Mouse (Mus musculus) midbrain, postnatal 0 days (tissue): Measurements from ENCODE around the gene Zc3h13. TPM values are rescaled to one million over a fixed set of nuclear protein-coding genes. Genes with fewer than 3 reads are reported as not detected.
A peak's percentile ranks its signal among the peaks of the same experiment; 100 is the strongest.

Source experiments
- ATAC-seq: fragments of 200-750 bp; cut with Nextera tagmentation; 2 replicates; pipeline ENCODE4 v1.8.0; 2017; ENCODE audit warnings: moderate number of reproducible peaks, mild to moderate bottlenecking, moderate TSS enrichment, moderate library complexity; ENCODE audit not compliant: low FRiP score
- DNase-seq: peaks from one replicate; pipeline ENCODE4 v3.0.0-alpha.2; 2015; ENCODE audit warnings: low spot score
- H3K27ac ChIP-seq: fragments of 300-500 bp; sonication (generic); 2 replicates; pipeline ENCODE4 v1.5.1; 2014; ENCODE audit warnings: low read depth, mild to moderate bottlenecking, low read length, mixed read lengths
- H3K27me3 ChIP-seq: fragments of 300-500 bp; sonication (generic); 2 replicates; pipeline ENCODE4 v1.6.1; 2014; ENCODE audit warnings: low read length, control low read depth, mixed read lengths; ENCODE audit not compliant: insufficient read depth
- H3K36me3 ChIP-seq: fragments of 300-500 bp; sonication (generic); 2 replicates; pipeline ENCODE4 v1.6.1; 2014; ENCODE audit warnings: low read length, control low read depth, mixed read lengths; ENCODE audit not compliant: insufficient read depth
- H3K4me1 ChIP-seq: fragments of 300-500 bp; sonication (generic); 2 replicates; pipeline ENCODE4 v1.6.1; 2014; ENCODE audit warnings: mild to moderate bottlenecking, control low read depth, antibody characterized with exemption, low read length, mixed read lengths; ENCODE audit not compliant: insufficient read depth
- H3K4me2 ChIP-seq: fragments of 300-500 bp; sonication (generic); 2 replicates; pipeline ENCODE4 v1.6.1; 2014; ENCODE audit warnings: low read depth, mild to moderate bottlenecking, low read length, mixed read lengths; ENCODE audit not compliant: poor library complexity, severe bottlenecking
- H3K4me3 ChIP-seq: fragments of 300-500 bp; sonication (generic); 2 replicates; pipeline ENCODE4 v1.5.1; 2014; ENCODE audit warnings: low read depth, mild to moderate bottlenecking, low read length, moderate library complexity
- H3K9ac ChIP-seq: fragments of 300-500 bp; sonication (generic); replicated peaks from 2 replicates; pipeline ENCODE4 v1.6.1; 2014; ENCODE audit warnings: mild to moderate bottlenecking, low read length, moderate library complexity, mixed read lengths; ENCODE audit not compliant: poor library complexity, severe bottlenecking
- H3K9me3 ChIP-seq: fragments of 300-500 bp; sonication (generic); 2 replicates; pipeline ENCODE4 v1.6.1; 2016; ENCODE audit warnings: low read length, control low read depth
- CTCF ChIP-seq: IDR thresholded peaks from 2 replicates; pipeline ENCODE4 v1.5.1; 2016; ENCODE audit warnings: antibody characterized with exemption, mild to moderate bottlenecking
- WGBS: fragments of 180-500 bp; shearing (Covaris S2); extraction: QIAGEN DNeasy Blood & Tissue Kit; methylation state at CpG from one replicate; pipeline ENCODE4 v1.1.7; 2014; 5-methylcytosine and 5-hydroxymethylcytosine counted together
- polyA plus RNA-seq: library from polyadenylated mRNA; unstranded; fragments of >200 nt; fragmentation: Nextera tagmentation; extraction: Ambion mirVana; gene quantifications from 2 replicates; pipeline ENCODE4 v1.2.1, GENCODE M21; 2015
- total RNA-seq: library from RNA; depleted of rRNA; stranded (reverse); fragments of >200 nt; gene quantifications from 2 replicates; pipeline ENCODE4 v1.2.3, GENCODE M21; 2014

The Zc3h13 gene
- total and polyA plus RNA-seq, 2 experiments from 2014 or later: 15.2 to 51.2 TPM

DNA sequence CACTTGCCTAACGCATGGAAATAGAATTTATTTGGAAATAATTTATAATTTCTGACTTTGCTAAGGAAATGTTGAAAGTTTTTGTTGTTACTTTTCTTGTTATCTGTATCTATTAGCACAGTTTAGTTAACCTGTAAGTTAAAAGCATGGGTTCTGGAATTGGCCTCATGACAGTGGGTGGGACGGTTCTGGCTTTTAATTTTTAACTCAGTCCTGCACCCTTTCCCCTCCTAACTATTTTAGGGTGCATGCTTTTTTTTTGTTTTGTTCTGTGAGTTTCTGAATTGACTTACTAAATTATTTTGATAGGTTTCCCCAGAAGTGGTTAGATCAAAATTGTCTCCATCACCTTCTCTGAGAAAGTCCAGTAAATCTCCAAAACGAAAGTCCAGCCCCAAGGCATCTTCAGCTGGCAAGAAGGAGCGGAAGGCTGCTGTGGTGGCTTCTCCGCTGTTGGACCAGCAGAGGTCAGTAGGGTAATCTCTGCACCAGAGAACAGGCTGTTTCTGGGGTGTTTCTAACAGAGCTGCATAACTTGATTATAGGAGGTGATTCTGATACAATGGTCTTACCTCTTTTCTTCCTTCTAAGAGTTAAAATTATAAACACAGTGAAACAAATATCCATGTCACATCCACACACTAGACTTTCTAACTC lies 25.3 kb downstream of the Zc3h13 start:
- 66% methylated on average over 5 of the region's 5 CpGs for WGBS
- Histone ChIP-seq H3K4me2 (no peak overlapping the region), H3K9ac (no peak overlapping the region), H3K27me3 (no peaks in the 10 kb centered on the region), H3K27ac (no peak overlapping the region), H3K4me1 (no peaks in the 10 kb centered on the region), H3K4me3 (no peak overlapping the region), H3K9me3 (no peaks in the 10 kb centered on the region), H3K36me3 (no peaks in the 10 kb centered on the region)
- no peak for ATAC-seq
- peak; percentile 71 for DNase-seq
- peak; percentile 74 for TF ChIP-seq CTCF

DNA sequence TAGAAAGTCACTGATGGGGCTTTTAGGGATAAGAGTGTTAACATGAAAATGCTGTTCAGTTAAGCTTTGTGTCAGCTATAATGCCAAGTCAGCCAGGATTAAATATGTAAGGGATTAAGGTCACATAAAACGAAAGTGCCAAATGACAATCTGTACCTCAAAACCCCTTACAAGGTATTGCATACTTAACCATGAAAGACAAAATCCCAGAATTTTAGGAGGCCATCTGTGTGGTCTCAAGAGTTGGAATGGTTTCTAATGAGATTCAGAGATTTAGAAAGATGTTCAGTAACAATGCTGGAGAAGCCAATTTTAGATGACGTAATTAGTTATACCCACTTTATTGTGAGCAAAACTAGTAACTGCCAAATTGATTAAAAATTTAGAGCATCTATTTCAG lies 30.3 kb downstream of the Zc3h13 start:
- H3K4me3 ChIP-seq: no peak overlapping the region
- no peaks in the 10 kb centered on the region for H3K4me1 ChIP-seq
- H3K9ac ChIP-seq: no peak overlapping the region
- no peaks in the 10 kb centered on the region for H3K27me3 ChIP-seq
- H3K36me3 ChIP-seq: no peaks in the 10 kb centered on the region
- H3K9me3 ChIP-seq: no peaks in the 10 kb centered on the region
- DNase-seq: no peak
- H3K4me2 ChIP-seq: no peak overlapping the region
- ATAC-seq: no peak
- no peak overlapping the region for H3K27ac ChIP-seq
- TF ChIP-seq CTCF: no peak
- 51% methylated on average over 2 of the region's 2 CpGs for WGBS

DNA sequence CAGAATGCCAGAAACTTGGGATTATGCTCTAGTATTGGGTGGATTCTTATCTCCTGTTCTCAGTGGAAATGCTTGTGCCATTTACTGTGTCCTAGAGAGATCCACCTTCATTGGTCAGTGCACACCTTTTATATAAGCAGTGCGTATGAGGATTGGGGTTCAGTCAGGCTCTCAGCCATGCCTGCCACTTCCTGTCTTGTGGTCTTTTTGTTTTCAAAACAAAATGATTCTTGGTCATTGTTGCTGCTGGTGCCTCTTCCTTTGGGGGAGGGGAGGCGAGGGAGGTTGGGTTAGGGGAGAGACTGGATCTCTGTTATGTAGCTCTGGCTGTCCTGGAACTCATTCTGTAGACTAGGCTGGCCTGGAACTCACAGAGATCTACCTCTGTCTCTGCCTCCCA lies 34.6 kb downstream of the Zc3h13 start:
- WGBS: 94% methylated on average over 2 of the region's 2 CpGs

DNA sequence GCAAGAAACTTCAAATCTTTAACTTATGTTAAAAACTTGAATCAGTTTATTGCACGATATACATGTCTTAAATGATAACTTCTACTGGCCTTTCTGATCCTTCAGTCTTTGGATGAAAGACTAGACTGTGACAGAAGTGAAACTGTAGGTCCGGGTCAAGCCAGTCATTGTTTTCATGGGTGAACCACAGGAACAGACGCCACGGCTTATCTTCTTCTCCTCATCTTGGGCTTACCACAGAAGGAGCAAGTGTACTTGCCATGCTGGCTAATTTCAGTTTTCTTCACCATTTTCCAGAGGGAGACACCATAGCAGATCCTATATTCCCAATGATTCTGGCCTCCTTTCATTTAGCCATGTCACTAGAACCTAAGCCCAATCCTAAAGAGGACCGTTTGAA lies 36.1 kb downstream of the Zc3h13 start:
- no peaks in the 10 kb centered on the region for H3K27me3 ChIP-seq
- ATAC-seq: no peak
- no peak overlapping the region for H3K4me2 ChIP-seq
- H3K4me1 ChIP-seq: no peaks in the 10 kb centered on the region
- no peak for DNase-seq
- H3K36me3 ChIP-seq: peaks cover 17% of the 10 kb centered on the region
- no peak overlapping the region for H3K27ac ChIP-seq
- TF ChIP-seq CTCF: no peak
- H3K4me3 ChIP-seq: no peak overlapping the region
- 96% methylated on average over 5 of the region's 5 CpGs for WGBS
- H3K9me3 ChIP-seq: no peaks in the 10 kb centered on the region
- H3K9ac ChIP-seq: no peak overlapping the region

More for the DNA sequence above, 34.6 kb downstream of the Zc3h13 start:
- Histone ChIP-seq H3K4me3 (no peak overlapping the region), H3K36me3 (peaks cover 17% of the 10 kb centered on the region), H3K4me1 (no peaks in the 10 kb centered on the region), H3K27me3 (no peaks in the 10 kb centered on the region), H3K27ac (no peak overlapping the region), H3K4me2 (no peak overlapping the region), H3K9ac (no peak overlapping the region), H3K9me3 (no peaks in the 10 kb centered on the region)
- ATAC-seq (no peak), DNase-seq (no peak)
- no peak for TF ChIP-seq CTCF

DNA sequence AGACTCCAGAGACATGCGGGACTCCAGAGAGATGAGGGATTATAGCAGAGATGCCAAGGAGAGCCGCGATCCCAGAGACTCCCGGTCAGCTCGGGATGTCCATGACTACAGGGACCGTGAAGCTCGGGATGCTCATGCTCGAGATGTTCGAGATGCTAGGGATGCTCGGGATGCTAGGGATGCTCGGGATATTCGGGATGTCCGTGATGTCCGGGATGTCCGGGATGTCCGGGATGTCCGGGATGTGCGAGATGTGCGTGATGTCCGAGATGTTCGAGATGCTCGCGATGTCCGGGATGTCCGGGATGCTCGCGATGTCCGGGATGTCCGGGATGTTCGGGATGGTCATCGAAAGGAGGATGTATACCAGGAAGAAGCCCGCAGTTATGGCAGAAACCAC lies 39.2 kb downstream of the Zc3h13 start:
- Histone ChIP-seq H3K27ac (no peak overlapping the region), H3K4me3 (no peak overlapping the region), H3K36me3 (peaks cover 23% of the 10 kb centered on the region), H3K9me3 (no peaks in the 10 kb centered on the region), H3K4me2 (no peak overlapping the region), H3K4me1 (no peaks in the 10 kb centered on the region), H3K9ac (no peak overlapping the region), H3K27me3 (no peaks in the 10 kb centered on the region)
- ATAC-seq (no peak), DNase-seq (no peak)
- TF ChIP-seq CTCF: no peak
- 98% methylated on average over 32 of the region's 32 CpGs for WGBS

DNA sequence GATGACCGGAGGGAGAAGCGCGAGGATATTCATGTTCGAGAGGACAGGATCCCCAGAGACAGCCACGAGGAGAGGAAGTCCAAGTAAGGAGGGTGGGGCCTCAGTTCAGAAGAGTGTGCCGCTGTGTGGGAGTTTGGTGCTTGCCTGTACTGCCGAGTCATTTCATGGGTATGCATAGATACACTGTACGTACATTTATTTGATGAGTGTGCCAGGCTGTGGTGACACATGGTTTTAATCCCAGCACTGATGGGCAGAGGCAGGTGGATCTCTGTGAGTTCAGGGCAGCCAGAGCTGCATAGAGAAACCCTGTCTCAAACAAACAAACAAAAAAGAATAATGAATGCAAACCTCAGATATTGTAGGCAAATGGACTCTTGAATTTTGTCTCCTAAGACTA lies 43.9 kb downstream of the Zc3h13 start:
- peaks cover 37% of the 10 kb centered on the region for H3K36me3 ChIP-seq
- no peaks in the 10 kb centered on the region for H3K4me1 ChIP-seq
- no peak overlapping the region for H3K9ac ChIP-seq
- H3K9me3 ChIP-seq: no peaks in the 10 kb centered on the region
- 82% methylated on average over 8 of the region's 8 CpGs for WGBS
- DNase-seq (no peak), ATAC-seq (no peak)
- no peak overlapping the region for H3K4me2 ChIP-seq
- H3K4me3 ChIP-seq: no peak overlapping the region
- no peaks in the 10 kb centered on the region for H3K27me3 ChIP-seq
- TF ChIP-seq CTCF: no peak
- H3K27ac ChIP-seq: no peak overlapping the region
